Mouse (Mus musculus) intestine, embryonic 14.5 days (tissue): ENCODE data around the gene Gm9195. TPM values are rescaled to one million over a fixed set of nuclear protein-coding genes. Genes with fewer than 3 reads are reported as not detected.

Experiments
- ATAC-seq: fragments of 200-750 bp; cut with Nextera tagmentation; replicated peaks from 2 replicates; pipeline ENCODE4 v1.8.0; 2017; ENCODE audit warnings: low read depth, moderate number of reproducible peaks, moderate TSS enrichment, moderate library complexity; ENCODE audit not compliant: low FRiP score, low TSS enrichment
- DNase-seq: peaks from one replicate; pipeline ENCODE4 v3.0.0-alpha.2; 2018; ENCODE audit warnings: low spot score
- H3K27ac ChIP-seq: fragments of 300-500 bp; sonication (generic); 2 replicates; pipeline ENCODE4 v1.5.1; 2014; ENCODE audit warnings: low read depth, mild to moderate bottlenecking, control low read depth
- H3K27me3 ChIP-seq: fragments of 300-500 bp; sonication (generic); replicated peaks from 2 replicates; pipeline ENCODE4 v1.6.1; 2014; ENCODE audit warnings: low read length, control low read depth; ENCODE audit not compliant: control insufficient read depth, insufficient read depth
- H3K36me3 ChIP-seq: fragments of 300-500 bp; sonication (generic); 2 replicates; pipeline ENCODE4 v1.6.1; 2014; ENCODE audit warnings: low read length, control low read depth; ENCODE audit not compliant: control insufficient read depth, insufficient read depth
- H3K4me1 ChIP-seq: fragments of 300-500 bp; sonication (generic); replicated peaks from 2 replicates; pipeline ENCODE4 v1.6.1; 2014; ENCODE audit warnings: low read length, control low read depth, mixed read lengths; ENCODE audit not compliant: control insufficient read depth, insufficient read depth
- H3K4me2 ChIP-seq: fragments of 300-500 bp; sonication (generic); 2 replicates; pipeline ENCODE4 v1.6.1; 2014; ENCODE audit warnings: low read length
- H3K4me3 ChIP-seq: fragments of 300-500 bp; sonication (generic); 2 replicates; pipeline ENCODE4 v1.5.1; 2014; ENCODE audit warnings: low read depth, low read length, control low read depth, mixed read lengths
- H3K9ac ChIP-seq: fragments of 300-500 bp; sonication (generic); 2 replicates; pipeline ENCODE4 v1.6.1; 2014; ENCODE audit warnings: mild to moderate bottlenecking, low read length
- H3K9me3 ChIP-seq: fragments of 300-500 bp; sonication (generic); 2 replicates; pipeline ENCODE4 v1.6.1; 2016; ENCODE audit warnings: low read length, control low read depth; ENCODE audit not compliant: control insufficient read depth
- WGBS: fragments of 180-500 bp; shearing (Covaris S2); extraction: QIAGEN DNeasy Blood & Tissue Kit; methylation state at CpG from one replicate; pipeline ENCODE4 v1.1.7; 2014; 5-methylcytosine and 5-hydroxymethylcytosine counted together
- polyA plus RNA-seq: library from polyadenylated mRNA; unstranded; fragments of >200 nt; fragmentation: Nextera tagmentation; extraction: Ambion mirVana; gene quantifications from 2 replicates; pipeline ENCODE4 v1.2.1, GENCODE M21; 2014

Gene Gm9195
- polyA plus RNA-seq, 1 experiment from 2014 or later: not detected

- no peak overlapping the region for H3K4me3 ChIP-seq
- DNase-seq (peak; percentile 72), ATAC-seq (peak; percentile 76)
- no peak overlapping the region for H3K4me2 ChIP-seq
- 0 out of 2 replicates have a peak, but pooled peaks cover 4% of the 10 kb centered on the region for H3K4me1 ChIP-seq
- no peaks in the 10 kb centered on the region for H3K36me3 ChIP-seq
- H3K9me3 ChIP-seq: no peaks in the 10 kb centered on the region
- no peaks in the 10 kb centered on the region for H3K27me3 ChIP-seq
- 0 out of 2 replicates have a peak overlapping the region, but pooled peaks have one; percentile 4 for H3K27ac ChIP-seq
- WGBS: 41% methylated on average over 1 of the region's 1 CpGs
- no peak overlapping the region for H3K9ac ChIP-seq
These were observed 101.9 kb downstream of the Gm9195 start for GRCm38 (mm10) chr14:72389696-72390095.

- no peaks in the 10 kb centered on the region for H3K36me3 ChIP-seq
- DNase-seq (no peak), ATAC-seq (0 out of 2 replicates have a peak, but pooled peaks have one; percentile 15)
- H3K27ac ChIP-seq: 0 out of 2 replicates have a peak overlapping the region, but pooled peaks have one; percentile 4
- WGBS: 61% methylated on average over 4 of the region's 4 CpGs
- H3K4me3 ChIP-seq: no peak overlapping the region
- H3K27me3 ChIP-seq: no peaks in the 10 kb centered on the region
- no peaks in the 10 kb centered on the region for H3K9me3 ChIP-seq
- no peak overlapping the region for H3K9ac ChIP-seq
- no peak overlapping the region for H3K4me2 ChIP-seq
- H3K4me1 ChIP-seq: 0 out of 2 replicates have a peak, but pooled peaks cover 4% of the 10 kb centered on the region
These were observed 102.3 kb downstream of the Gm9195 start for GRCm38 (mm10) chr14:72389288-72389687.

GRCm38 (mm10) chr14:72377224-72377623, 114.4 kb downstream of the Gm9195 start:
- 8% methylated on average over 2 of the region's 2 CpGs for WGBS
- no peak overlapping the region for H3K27ac ChIP-seq
- DNase-seq: peak; percentile 69

More at GRCm38 (mm10) chr14:72377224-72377623, 114.4 kb downstream of the Gm9195 start:
- H3K9ac ChIP-seq: no peak overlapping the region
- no peak overlapping the region for H3K4me2 ChIP-seq
- H3K4me3 ChIP-seq: no peak overlapping the region
- ATAC-seq: no peak
- H3K4me1 ChIP-seq: no peaks in the 10 kb centered on the region
- H3K27me3 ChIP-seq: no peaks in the 10 kb centered on the region
- no peaks in the 10 kb centered on the region for H3K36me3 ChIP-seq
- no peaks in the 10 kb centered on the region for H3K9me3 ChIP-seq

Other genes with a start within 250 kb of the Gm9195 start
- 33.0 and 38.6 TPM in 2 replicates for gene Fndc3a, start 218.2 kb upstream of the Gm9195 start, polyA plus RNA-seq